Mouse (Mus musculus) megakaryocyte-erythroid progenitor cell, adult 5 weeks (primary cell): Measurements from ENCODE around the gene Hist1h3d. TPM values are rescaled to one million over a fixed set of nuclear protein-coding genes. Genes with fewer than 3 reads are reported as not detected.

Experiments
- polyA plus RNA-seq: library from polyadenylated mRNA; stranded (reverse); fragments of >175 nt; gene quantifications from 2 replicates; pipeline ENCODE4 v1.2.3, GENCODE M21; 2012

Gene Hist1h3d
- 6.4 and 7.1 TPM in 2 replicates for polyA plus RNA-seq

GRCm38 (mm10) chr13:23575271-23575851 lies at the start of gene Hist1h3d:
Gene Hist1h3d, plus strand, starts transcription at chr13:23575763.

GRCm38 (mm10) chr13:23530901-23531875 lies 44.4 kb upstream of the Hist1h3d start, which contains the start of gene Hist1h4h:
Gene Hist1h4h, plus strand, starts transcription at chr13:23531050.

GRCm38 (mm10) chr13:23533560-23534367 lies 41.8 kb upstream of the Hist1h3d start, which contains the start of gene Hist1h2af:
Gene Hist1h2af, plus strand, starts transcription at chr13:23533906.

DNA sequence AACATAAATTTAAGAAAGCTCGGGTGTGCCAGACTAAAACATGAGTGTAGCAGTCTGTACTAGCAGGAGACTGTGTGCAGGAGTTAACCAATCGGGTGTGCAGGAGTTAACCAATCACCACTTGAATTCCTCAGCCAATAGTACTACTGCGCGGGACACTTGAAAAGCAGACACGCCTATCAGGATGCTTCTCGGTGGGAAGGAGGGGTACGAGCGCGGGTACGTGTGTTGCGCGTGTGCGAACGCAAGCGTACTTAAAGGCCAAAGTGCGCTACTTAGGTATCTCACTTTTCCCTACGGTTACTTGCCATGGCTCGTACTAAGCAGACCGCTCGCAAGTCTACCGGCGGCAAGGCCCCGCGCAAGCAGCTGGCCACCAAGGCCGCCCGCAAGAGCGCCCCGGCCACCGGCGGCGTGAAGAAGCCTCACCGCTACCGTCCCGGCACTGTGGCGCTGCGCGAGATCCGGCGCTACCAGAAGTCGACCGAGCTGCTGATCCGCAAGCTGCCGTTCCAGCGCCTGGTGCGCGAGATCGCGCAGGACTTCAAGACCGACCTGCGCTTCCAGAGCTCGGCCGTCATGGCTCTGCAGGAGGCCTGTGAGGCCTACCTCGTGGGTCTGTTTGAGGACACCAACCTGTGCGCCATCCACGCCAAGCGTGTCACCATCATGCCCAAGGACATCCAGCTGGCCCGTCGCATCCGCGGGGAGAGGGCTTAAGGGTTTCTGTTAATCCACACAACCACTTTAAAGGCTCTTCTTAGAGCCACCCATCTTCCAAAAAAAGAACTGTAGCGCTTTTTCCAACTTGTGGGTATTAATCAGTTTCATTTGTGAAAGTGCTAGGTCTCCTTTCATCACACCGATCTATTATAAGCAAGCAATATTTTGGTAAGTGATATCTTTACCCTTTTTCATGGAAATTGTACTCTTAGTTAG lies 40.2 kb upstream of the Hist1h3d start, which contains the start of gene Hist1h3g:
Gene Hist1h3g (plus strand): TSS at position 286 of the 939 bp plus-strand sequence.

DNA sequence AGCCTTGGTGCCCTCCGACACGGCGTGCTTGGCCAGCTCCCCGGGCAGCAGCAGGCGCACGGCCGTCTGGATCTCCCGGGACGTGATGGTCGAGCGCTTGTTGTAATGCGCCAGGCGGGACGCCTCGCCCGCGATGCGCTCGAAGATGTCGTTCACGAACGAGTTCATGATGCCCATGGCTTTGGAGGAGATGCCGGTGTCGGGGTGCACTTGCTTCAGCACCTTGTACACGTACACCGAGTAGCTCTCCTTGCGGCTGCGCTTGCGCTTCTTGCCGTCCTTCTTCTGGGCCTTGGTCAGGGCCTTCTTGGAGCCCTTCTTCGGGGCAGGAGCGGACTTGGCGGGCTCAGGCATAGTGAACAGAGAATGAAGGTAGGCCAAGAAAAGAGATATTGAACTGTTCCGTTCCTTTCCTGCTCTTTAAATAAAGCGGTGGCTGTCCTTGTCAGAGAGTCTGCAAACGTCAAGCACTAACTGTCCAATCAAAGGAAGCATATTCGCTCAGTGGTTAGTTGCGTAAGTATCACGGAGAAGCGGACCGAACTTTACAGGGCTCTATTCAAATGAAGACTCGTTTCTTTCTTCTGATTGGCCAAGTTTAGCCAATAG lies 32.5 kb upstream of the Hist1h3d start, which contains the start of gene Hist1h2bh:
Gene Hist1h2bh (minus strand): TSS at position 394 of the 609 bp plus-strand sequence.

DNA sequence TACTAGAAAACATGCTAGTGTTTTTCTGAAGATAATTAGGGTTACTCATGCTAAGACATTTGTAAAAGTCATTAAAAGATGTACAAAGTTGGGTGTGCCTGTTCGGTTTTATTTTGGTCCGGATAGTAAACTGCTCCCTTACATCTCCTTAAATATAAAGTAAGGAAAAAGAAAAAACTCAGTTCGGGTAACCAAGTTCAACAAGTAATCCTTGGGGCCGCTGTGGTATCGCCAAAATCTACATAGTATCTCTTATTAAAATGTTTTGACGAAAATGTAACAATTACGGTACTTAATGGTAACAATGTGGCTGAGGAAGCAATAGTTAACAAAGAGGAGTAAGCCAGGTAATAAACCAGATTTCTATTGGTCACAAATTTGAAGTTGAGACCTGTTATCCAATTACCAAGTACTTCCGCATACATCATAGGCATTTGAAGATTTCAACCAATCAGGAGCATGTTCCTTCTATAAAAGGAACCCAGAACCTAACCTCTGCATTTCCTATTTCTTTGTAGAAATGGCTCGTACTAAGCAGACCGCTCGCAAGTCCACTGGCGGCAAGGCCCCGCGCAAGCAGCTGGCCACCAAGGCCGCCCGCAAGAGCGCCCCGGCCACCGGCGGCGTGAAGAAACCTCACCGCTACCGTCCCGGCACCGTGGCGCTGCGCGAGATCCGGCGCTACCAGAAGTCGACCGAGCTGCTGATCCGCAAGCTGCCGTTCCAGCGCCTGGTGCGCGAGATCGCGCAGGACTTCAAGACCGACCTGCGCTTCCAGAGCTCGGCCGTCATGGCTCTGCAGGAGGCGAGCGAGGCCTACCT lies 31.4 kb upstream of the Hist1h3d start, which contains the start of gene Hist1h3f:
Gene Hist1h3f (plus strand): TSS at position 88 of the 822 bp plus-strand sequence.

DNA sequence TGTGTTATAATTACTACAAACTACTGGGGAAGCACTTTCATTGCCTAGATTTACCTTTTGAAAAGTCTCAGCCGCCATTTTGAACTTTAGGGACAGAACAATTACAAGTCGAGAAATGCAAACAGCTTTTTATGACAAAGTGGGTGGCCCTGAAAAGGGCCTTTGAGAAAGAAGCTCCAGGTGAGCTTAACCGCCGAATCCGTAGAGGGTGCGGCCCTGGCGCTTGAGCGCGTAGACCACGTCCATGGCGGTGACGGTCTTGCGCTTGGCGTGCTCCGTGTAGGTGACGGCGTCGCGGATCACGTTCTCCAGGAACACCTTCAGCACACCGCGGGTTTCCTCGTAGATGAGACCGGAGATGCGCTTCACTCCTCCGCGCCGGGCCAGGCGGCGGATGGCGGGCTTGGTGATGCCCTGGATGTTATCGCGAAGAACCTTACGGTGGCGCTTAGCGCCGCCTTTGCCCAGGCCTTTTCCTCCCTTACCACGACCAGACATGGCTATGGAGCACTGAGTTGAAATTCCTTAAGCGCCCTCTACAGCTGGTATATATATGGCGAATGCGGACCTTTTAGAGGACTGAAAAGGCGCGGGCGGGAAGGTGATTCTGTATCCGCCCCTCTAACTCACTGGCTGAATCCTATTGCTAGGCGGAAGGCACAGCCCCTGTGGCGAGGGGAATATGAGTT lies 24.3 kb upstream of the Hist1h3d start, which contains the start of gene Hist1h4f:
Gene Hist1h4f (minus strand): TSS at position 503 of the 689 bp plus-strand sequence.

DNA sequence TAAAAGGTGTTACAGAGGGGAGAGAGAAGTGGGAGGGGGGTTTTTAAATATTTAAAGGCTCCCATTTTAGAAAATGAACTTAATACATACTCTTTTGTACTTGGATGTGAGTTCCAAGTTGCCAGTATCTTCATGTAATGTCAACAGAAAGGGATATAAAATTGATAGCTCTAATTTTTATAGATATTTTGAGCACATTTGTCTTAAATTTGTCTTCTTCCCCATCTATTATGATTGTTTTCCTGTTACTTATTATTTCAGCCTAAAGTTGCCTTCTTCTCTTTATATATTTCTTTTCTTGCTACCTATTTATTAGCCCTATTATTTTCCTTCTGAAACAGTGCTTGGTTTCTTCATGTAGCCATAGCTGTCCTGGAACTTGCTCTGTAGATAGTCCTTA lies 22.6 kb upstream of the Hist1h3d start, which contains the start of gene Hist1h1d:
Gene Hist1h1d (plus strand): TSS at position 301 of the 400 bp plus-strand sequence.

DNA sequence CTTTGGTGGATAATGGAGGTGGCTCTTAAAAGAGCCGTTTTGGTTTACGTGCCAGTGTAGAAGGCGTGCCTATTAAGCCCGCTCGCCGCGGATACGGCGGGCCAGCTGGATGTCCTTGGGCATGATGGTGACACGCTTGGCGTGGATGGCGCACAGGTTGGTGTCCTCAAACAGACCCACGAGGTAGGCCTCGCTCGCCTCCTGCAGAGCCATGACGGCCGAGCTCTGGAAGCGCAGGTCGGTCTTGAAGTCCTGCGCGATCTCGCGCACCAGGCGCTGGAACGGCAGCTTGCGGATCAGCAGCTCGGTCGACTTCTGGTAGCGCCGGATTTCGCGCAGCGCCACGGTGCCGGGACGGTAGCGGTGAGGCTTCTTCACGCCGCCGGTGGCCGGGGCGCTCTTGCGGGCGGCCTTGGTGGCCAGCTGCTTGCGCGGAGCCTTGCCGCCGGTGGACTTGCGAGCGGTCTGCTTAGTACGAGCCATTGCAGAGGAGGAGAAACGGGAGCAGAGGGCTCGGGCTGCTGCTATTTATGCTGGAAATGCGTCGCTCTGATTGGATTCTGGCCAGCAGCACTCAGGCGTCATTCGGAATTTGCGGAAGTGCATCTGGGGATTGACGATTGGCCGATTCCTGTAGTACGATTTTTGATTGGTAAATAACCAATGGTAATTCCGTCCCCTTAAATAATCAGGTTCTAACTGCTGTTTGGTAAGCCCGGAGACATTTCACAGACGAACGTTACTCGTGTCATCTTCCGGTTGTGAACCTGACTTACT lies 13.5 kb upstream of the Hist1h3d start, which contains the start of gene Hist1h3e:
Gene Hist1h3e (minus strand): TSS at position 487 of the 777 bp plus-strand sequence.

GRCm38 (mm10) chr13:23571022-23571503 lies 4.5 kb upstream of the Hist1h3d start, which contains the start of the genes Hist1h2ae and Hist1h2bg:
Gene Hist1h2ae, minus strand, starts transcription at chr13:23571220.
Gene Hist1h2bg, plus strand, starts transcription at chr13:23571396.

DNA sequence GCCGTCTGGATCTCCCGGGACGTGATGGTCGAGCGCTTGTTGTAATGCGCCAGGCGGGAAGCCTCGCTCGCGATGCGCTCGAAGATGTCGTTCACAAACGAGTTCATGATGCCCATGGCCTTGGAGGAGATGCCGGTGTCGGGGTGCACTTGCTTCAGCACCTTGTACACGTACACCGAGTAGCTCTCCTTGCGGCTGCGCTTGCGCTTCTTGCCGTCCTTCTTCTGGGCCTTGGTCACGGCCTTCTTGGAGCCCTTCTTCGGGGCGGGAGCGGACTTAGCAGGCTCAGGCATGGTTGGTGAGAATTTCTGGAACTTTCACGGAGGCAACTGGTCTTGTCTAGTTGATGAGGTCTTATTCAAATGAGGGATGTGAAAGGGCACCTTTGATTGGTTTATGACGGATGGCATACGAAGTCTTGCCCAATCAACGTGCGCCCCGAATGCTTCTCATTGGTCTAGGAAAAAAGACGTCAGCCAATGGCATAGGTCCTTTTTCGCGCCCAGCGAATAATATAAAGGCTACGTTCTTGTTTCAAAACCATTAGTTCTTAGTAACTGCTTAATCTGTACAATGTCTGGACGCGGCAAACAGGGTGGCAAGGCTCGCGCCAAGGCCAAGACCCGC lies 1.6 kb upstream of the Hist1h3d start, which contains the start of the genes Hist1h2bf and Hist1h2ad:
Gene Hist1h2bf (minus strand): TSS at position 299 of the 627 bp plus-strand sequence.
Gene Hist1h2ad (plus strand): TSS at position 484 of the 627 bp plus-strand sequence.

DNA sequence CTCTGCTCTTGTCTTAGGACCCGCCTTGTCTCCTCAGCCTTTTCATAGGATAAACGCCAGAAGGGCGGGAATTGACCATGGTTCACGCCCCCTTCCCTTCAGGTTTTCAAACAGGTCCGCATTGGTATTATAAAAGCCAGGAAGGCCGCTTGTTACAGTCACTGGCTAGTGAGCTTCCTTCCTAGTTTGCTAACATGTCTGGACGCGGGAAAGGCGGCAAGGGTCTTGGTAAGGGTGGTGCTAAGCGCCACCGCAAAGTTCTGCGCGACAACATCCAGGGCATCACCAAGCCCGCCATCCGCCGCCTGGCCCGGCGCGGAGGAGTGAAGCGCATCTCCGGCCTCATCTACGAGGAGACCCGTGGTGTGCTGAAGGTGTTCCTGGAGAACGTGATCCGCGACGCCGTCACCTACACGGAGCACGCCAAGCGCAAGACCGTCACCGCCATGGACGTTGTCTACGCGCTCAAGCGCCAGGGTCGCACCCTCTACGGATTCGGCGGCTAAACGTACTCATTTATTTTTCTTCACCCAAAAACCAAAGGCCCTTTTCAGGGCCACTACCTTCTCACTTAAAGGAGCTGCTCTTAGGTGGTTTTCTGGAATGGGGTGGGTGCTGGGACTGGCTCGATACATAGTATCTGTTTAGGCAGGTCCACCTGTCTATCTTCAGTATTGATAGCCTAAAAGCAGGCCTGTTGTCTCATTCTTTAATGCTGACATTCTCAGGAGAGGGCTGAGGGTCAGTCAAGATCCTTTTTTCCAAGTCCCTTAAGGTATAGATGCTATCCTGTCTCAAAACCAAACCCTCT lies 6.0 kb downstream of the Hist1h3d start, which contains the start of gene Hist1h4d:
Gene Hist1h4d (plus strand): TSS at position 191 of the 811 bp plus-strand sequence.

GRCm38 (mm10) chr13:23620733-23621531 lies 45.4 kb downstream of the Hist1h3d start, which contains the start of gene Hist1h2be:
Gene Hist1h2be, minus strand, starts transcription at chr13:23621124.

DNA sequence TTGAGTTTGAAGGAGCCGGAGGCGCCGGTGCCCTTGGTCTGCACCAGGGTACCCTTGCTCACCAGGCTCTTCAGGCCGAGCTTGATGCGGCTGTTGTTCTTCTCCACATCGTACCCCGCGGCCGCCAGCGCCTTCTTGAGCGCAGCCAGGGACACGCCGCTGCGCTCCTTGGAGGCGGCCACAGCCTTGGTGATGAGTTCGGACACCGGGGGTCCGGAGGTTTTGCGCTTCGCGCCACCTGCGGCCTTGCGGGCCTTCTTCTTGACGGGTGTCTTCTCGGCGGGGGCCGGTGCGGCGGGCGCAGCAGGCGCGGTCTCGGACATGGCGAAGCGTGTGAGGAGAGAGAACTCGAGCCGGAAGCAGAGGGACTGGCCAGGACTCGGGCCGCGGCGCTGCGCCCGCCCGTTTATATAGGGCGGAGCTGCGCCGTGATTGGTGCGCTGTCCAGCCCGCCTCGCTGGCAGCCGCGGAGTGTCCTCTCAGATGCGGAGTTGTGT lies 46.7 kb downstream of the Hist1h3d start, which contains the start of gene Hist1h1e:
Gene Hist1h1e (minus strand): TSS at position 384 of the 497 bp plus-strand sequence.

